Mouse (Mus musculus) thymus, adult 2 months (tissue): ENCODE results near the gene Dna2. TPM values are rescaled to one million over a fixed set of nuclear protein-coding genes. Genes with fewer than 3 reads are reported as not detected.

ENCODE experiments used
- DNase-seq: peaks from one replicate; pipeline ENCODE4 v3.0.0; 2021
- H3K27ac ChIP-seq: fragments of 200-500 bp; 2 replicates; pipeline ENCODE4 v1.5.1; 2012; ENCODE audit warnings: low read length, control low read depth; ENCODE audit not compliant: control insufficient read depth, insufficient read depth
- H3K27me3 ChIP-seq: fragments of 200-500 bp; 2 replicates; pipeline ENCODE4 v1.6.1; 2012; ENCODE audit warnings: mild to moderate bottlenecking, low read length, moderate library complexity, mixed read lengths; ENCODE audit not compliant: control insufficient read depth, insufficient read depth
- H3K36me3 ChIP-seq: fragments of 200-500 bp; 2 replicates; pipeline ENCODE4 v1.6.1; 2012; ENCODE audit warnings: mild to moderate bottlenecking, low read length, moderate library complexity; ENCODE audit not compliant: control insufficient read depth, insufficient read depth
- H3K4me1 ChIP-seq: fragments of 200-500 bp; replicated peaks from 2 replicates; pipeline ENCODE4 v1.6.1; 2012; ENCODE audit warnings: low read length; ENCODE audit not compliant: control insufficient read depth, insufficient read depth
- H3K4me3 ChIP-seq: fragments of 200-500 bp; 2 replicates; pipeline ENCODE4 v1.5.1; 2012; ENCODE audit warnings: mild to moderate bottlenecking, low read length, control low read depth, moderate library complexity; ENCODE audit not compliant: control insufficient read depth, insufficient read depth
- CTCF ChIP-seq: fragments of 200-500 bp; IDR thresholded peaks from 2 replicates; pipeline ENCODE4 v1.5.1; 2012; ENCODE audit warnings: mild to moderate bottlenecking, control low read depth, low read length, moderate library complexity, borderline replicate concordance; ENCODE audit not compliant: control insufficient read depth, poor library complexity, insufficient read depth; ENCODE audit errors: extremely low read depth
- POLR2A ChIP-seq: fragments of 200-500 bp; IDR thresholded peaks from 2 replicates; pipeline ENCODE4 v1.6.1; 2012; ENCODE audit warnings: mild to moderate bottlenecking, low read length, control low read depth, moderate library complexity; ENCODE audit not compliant: control insufficient read depth, poor library complexity, insufficient read depth; ENCODE audit errors: extremely low read depth
- WGBS: fragments of 180-500 bp; shearing (Covaris S2); methylation state at CpG from one replicate; pipeline ENCODE4 v1.1.7; 2018; 5-methylcytosine and 5-hydroxymethylcytosine counted together
- polyA plus RNA-seq: library from polyadenylated mRNA; depleted of rRNA; stranded (reverse); fragments of >200 nt; gene quantifications from 2 replicates; pipeline ENCODE4 v1.2.3, GENCODE M21; 2012

Gene Dna2
- polyA plus RNA-seq, 1 experiment, result 20.0 TPM

DNA sequence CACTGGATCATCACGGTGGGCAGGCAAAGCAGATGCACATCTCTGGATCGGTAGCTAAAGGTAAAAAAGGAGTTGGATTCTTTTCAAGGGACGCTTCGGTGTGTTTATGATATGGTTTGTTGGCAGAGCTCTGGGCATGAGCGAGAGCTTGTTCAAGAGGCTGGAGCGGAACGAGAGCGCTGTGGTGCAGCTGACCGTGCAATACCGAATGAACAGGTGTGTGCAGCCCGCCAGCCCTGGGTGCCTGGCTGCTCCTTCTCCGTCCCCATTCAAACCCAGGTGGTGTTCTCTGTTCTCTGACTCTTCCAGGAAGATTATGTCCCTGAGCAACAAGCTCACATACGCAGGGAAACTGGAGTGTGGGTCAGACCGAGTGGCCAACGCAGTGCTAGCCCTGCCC, 19.5 kb downstream of the Dna2 start:
- peaks cover 26% of the 10 kb centered on the region; the same call in 1 of the 2 replicates for H3K36me3 ChIP-seq
- DNase-seq, result no peak
- no peaks in the 10 kb centered on the region for H3K27me3 ChIP-seq
- WGBS, result 94% methylated on average over 15 of the region's 15 CpGs
- H3K4me1 ChIP-seq, result no peaks in the 10 kb centered on the region
- no peak for TF ChIP-seq CTCF
- no peak for TF ChIP-seq POLR2A
- H3K4me3 ChIP-seq, result no peak overlapping the region
- no peak overlapping the region for H3K27ac ChIP-seq

DNA sequence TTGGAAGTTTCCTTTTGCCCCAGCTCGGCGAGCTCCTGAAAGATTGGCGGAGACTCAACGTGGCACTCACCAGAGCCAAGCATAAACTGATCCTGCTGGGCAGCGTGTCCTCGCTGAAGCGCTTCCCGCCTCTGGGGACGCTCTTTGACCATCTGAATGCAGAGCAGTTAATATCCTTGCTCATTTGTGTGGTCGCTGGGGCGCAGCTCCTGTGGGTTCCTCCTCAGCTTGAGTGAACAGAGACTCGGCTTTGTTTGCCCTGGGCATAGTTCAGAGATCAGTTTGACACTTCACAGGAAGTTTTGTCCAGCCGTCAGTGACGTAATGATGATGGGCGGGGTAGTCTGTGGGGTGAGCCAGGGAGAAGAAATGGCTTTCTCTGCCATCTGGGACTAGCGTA, 25.0 kb downstream of the Dna2 start:
- no peaks in the 10 kb centered on the region for H3K27me3 ChIP-seq
- 95% methylated on average over 16 of the region's 16 CpGs for WGBS
- no peak overlapping the region for H3K4me3 ChIP-seq
- DNase-seq, result no peak
- TF ChIP-seq CTCF (no peak), POLR2A (no peak)
- no peak overlapping the region for H3K27ac ChIP-seq
- peaks cover 1% of the 10 kb centered on the region; the same call in 1 of the 2 replicates for H3K36me3 ChIP-seq
- no peaks in the 10 kb centered on the region for H3K4me1 ChIP-seq

DNA sequence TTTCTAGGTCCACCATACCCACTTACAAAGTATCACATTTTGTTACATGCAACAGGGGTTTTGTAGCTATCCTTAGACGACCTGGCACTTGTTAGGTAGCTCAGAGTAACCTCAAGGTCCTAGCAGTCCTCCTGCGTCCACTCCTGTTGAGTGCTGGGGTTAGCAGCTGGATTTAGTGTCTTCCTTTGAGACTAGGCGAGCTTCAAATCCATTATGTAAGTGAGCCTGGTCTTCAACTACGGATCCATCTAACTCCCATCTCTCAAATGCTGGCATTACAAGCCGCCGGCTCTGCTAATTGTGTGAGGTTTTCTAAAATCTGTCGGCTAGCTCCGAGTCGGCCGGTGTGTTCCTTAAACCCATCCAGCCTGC, 32.8 kb downstream of the Dna2 start:
- Histone ChIP-seq H3K4me3 (0 out of 2 replicates have a peak overlapping the region, but pooled peaks have one; percentile 12), H3K36me3 (no peaks in the 10 kb centered on the region), H3K27ac (no peak overlapping the region), H3K4me1 (peaks cover 19% of the 10 kb centered on the region), H3K27me3 (no peaks in the 10 kb centered on the region)
- no peak for DNase-seq
- TF ChIP-seq POLR2A (0 out of 2 replicates have a peak, but pooled peaks have one; percentile 8), CTCF (no peak)
- WGBS, result 22% methylated on average over 10 of the region's 10 CpGs

DNA sequence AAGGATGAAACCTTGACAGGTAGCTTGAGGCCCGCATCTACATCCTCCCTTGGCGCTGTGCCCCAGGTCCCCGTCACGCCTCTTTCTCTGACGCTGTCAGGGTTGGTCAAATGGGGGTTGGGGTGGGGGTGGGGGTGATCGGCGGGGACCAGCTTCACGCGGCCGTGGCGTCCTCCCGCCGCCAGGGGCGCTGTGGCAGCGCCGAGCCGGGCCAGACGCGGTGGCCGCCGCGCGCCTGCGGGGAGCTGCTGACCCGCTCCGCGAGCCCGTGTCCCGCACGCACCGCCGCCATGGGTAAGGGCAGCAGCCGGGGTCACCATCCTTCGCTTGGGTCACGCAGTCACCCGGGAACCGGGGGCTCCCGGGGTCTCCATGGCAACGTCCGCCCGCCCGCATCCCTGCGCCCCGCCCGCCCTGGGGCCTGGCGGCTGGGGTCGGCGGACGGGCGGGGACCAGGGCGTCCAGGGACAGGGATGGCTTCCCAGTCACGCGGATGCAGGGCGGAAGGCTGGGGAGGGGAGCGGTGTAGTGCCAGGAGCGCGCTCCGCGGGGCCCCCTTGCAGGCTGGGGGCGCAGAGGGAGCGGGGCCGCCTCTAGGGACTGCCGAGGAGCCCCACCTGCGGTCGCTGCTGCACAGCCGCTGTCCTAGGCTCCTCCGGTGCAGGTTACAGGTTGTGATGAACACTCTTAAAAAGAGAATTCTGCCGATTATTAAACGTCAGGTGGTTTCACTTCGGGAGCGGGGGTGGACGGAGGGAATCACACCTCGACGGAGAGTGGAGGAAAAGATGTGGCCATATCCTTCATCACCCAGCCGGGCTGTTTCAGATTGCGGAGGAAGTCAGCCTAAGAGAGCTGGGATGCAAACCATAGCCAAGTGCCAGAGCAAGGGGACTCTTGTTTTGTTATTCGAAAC, 33.5 kb downstream of the Dna2 start, which contains the start of gene Rufy2:
Gene Rufy2, plus strand, starts transcription at position 185 of the 916 bp plus-strand sequence.
- TF ChIP-seq POLR2A (no peak), CTCF (peak; percentile 91)
- H3K27ac ChIP-seq, result peak within 1 kb of the TSS; percentile 13; the same call in 1 of the 2 replicates
- no peaks in the 10 kb centered on the region for H3K27me3 ChIP-seq
- DNase-seq, result peak; percentile 85
- peak within 1 kb of the TSS; percentile 83 for H3K4me3 ChIP-seq
- H3K4me1 ChIP-seq, result peaks cover 24% of the 10 kb centered on the region
- under 1% methylated on average over 74 of the region's 77 CpGs for WGBS
- no peaks in the 10 kb centered on the region for H3K36me3 ChIP-seq

DNA sequence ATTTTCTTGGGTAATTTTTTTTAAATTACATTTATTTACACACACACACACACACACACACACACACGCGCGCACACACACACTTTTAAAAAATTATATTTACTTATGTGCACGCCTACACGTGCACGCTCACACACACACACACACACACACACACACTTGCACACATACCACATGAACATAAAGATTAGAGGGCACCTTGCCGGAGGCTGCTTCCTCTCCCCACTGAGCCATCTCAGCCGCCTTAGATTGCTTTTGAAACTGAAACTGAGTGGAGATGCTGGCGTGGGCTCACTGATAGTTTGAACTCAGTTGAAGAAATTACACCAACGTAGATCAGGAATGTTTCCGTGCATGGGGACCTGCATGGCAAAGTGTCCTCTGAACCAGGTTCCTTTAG, 37.2 kb downstream of the Dna2 start:
- no peak for TF ChIP-seq POLR2A
- no peak for TF ChIP-seq CTCF
- Histone ChIP-seq H3K27ac (peak overlapping the region; percentile 89), H3K4me1 (peaks cover 24% of the 10 kb centered on the region), H3K36me3 (no peaks in the 10 kb centered on the region; the same call in 1 of the 2 replicates), H3K27me3 (no peaks in the 10 kb centered on the region), H3K4me3 (peak overlapping the region; percentile 21)
- 34% methylated on average over 11 of the region's 11 CpGs for WGBS
- DNase-seq, result peak; percentile 59

DNA sequence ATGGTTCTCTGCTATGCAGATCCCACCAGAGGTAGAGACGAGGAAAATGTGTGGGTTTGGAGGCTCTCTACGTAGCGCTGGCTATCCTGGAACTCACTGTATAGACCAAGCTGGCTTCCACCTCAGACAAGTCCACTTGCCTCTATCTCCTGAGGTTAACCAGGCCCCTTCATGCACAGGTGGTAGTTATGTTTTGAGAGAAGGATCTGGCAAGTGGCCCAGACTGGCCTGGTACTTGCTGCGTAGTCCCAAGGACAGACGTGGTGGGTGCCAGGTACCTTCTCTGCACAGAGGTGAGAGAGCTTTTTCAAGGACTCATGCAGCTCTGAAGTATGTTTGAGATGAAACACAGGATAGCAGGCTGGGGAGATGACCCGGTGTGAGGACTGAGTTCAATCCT, 37.7 kb downstream of the Dna2 start:
- DNase-seq, result peak; percentile 7
- 68% methylated on average over 6 of the region's 6 CpGs for WGBS
- no peaks in the 10 kb centered on the region; the same call in 1 of the 2 replicates for H3K36me3 ChIP-seq
- peak overlapping the region; percentile 89 for H3K27ac ChIP-seq
- no peaks in the 10 kb centered on the region for H3K27me3 ChIP-seq
- H3K4me3 ChIP-seq, result peak overlapping the region; percentile 21
- TF ChIP-seq POLR2A, result no peak
- TF ChIP-seq CTCF, result no peak
- H3K4me1 ChIP-seq, result peaks cover 24% of the 10 kb centered on the region
